Mouse (Mus musculus) heart, adult 2 months (tissue): ENCODE results near the gene Hyal1. TPM values are rescaled to one million over a fixed set of nuclear protein-coding genes. Genes with fewer than 3 reads are reported as not detected.

Source experiments
- DNase-seq, 2 experiments: peaks; one replicate each; pipeline ENCODE4 v3.0.0; 2021
- H3K27ac ChIP-seq: fragments of 200-600 bp; 2 replicates; pipeline ENCODE4 v1.8.1; 2022
- H3K27me3 ChIP-seq: fragments of 200-500 bp; 2 replicates; pipeline ENCODE4 v1.6.1; 2012; ENCODE audit warnings: mild to moderate bottlenecking, low read length, inconsistent platforms, mixed read lengths; ENCODE audit not compliant: control insufficient read depth, insufficient read depth
- H3K36me3 ChIP-seq: fragments of 200-500 bp; 2 replicates; pipeline ENCODE4 v1.6.1; 2012; ENCODE audit warnings: low read length, inconsistent platforms; ENCODE audit not compliant: control insufficient read depth, insufficient read depth
- H3K4me1 ChIP-seq: fragments of 200-500 bp; 2 replicates; pipeline ENCODE4 v1.6.1; 2011; ENCODE audit warnings: low read length; ENCODE audit not compliant: control insufficient read depth, insufficient read depth
- H3K4me3 ChIP-seq: fragments of 200-600 bp; 2 replicates; pipeline ENCODE4 v1.8.1; 2022
- H3K79me2 ChIP-seq: fragments of 200-500 bp; replicated peaks from 2 replicates; pipeline ENCODE4 v1.6.1; 2012; ENCODE audit warnings: mild to moderate bottlenecking, inconsistent platforms, low read length, moderate library complexity, mixed read lengths; ENCODE audit not compliant: control insufficient read depth, insufficient read depth
- H3K9ac ChIP-seq: fragments of 200-500 bp; 2 replicates; pipeline ENCODE4 v1.6.1; 2012; ENCODE audit warnings: low read depth, mild to moderate bottlenecking, control low read depth, inconsistent platforms, low read length, mixed read lengths
- CTCF ChIP-seq: fragments of 200-600 bp; IDR thresholded peaks from 2 replicates; pipeline ENCODE4 v1.8.1; 2022; ENCODE audit warnings: antibody characterized with exemption, mild to moderate bottlenecking, moderate library complexity
- EP300 ChIP-seq: fragments of 200-500 bp; IDR thresholded peaks from 2 replicates; pipeline ENCODE4 v1.6.1; 2011; ENCODE audit warnings: low read depth, low read length, control low read depth; ENCODE audit not compliant: insufficient read depth
- POLR2A ChIP-seq: fragments of 200-500 bp; IDR thresholded peaks from 2 replicates; pipeline ENCODE4 v1.6.1; 2011; ENCODE audit warnings: mild to moderate bottlenecking, low read depth, low read length, control low read depth; ENCODE audit not compliant: insufficient read depth
- WGBS: fragments of 180-500 bp; shearing (Covaris S2); methylation state at CpG from one replicate; pipeline ENCODE4 v1.1.7; 2018; 5-methylcytosine and 5-hydroxymethylcytosine counted together
- intact Hi-C: fragments of 180-260 bp; cut with DNase I; formaldehyde crosslinking; loops from one replicate; pipeline ENCODE4 v1.15.1; 2025
- long read RNA-seq: library from polyadenylated mRNA; stranded (forward); transcript quantifications from one replicate; pipeline ENCODE4 v2.0.0, GENCODE M21; 2021
- polyA plus RNA-seq: library from polyadenylated mRNA; depleted of rRNA; stranded (reverse); fragments of >200 nt; gene quantifications from 2 replicates; pipeline ENCODE4 v1.2.3, GENCODE M21; 2012; rRNA removed
- total RNA-seq, 2 experiments: library from RNA; stranded (reverse); gene quantifications; 2 replicates each; pipeline ENCODE4 v1.2.3; 2021

Gene Hyal1
- total RNA-seq (1 to 10 TPM; 5.1 to 5.9 TPM), polyA plus RNA-seq (6.9 and 8.2 TPM in 2 replicates)
- long read RNA-seq, partial matches to known transcripts = 0 of 1 reads
- long read RNA-seq, other reads (novel, unspliced or antisense) = 0 of 1 reads

- H3K4me3 ChIP-seq = peak within 1 kb of the TSS; percentile 52
- peak; percentile 84 to 85 for DNase-seq
- H3K27me3 ChIP-seq = no peaks in the 10 kb centered on the region
- peaks cover 20% of the 10 kb centered on the region for H3K4me1 ChIP-seq
- WGBS = 14% methylated on average over 16 of the region's 16 CpGs
- TF ChIP-seq CTCF = no peak
- peak; percentile 94 for TF ChIP-seq POLR2A
- TF ChIP-seq EP300 = 0 out of 2 replicates have a peak, but pooled peaks have one; percentile 7
- peak within 1 kb of the TSS; percentile 77 for H3K9ac ChIP-seq
- H3K36me3 ChIP-seq = no peaks in the 10 kb centered on the region
- intact Hi-C loops = no loop called here
- no peaks in the 10 kb centered on the region for H3K79me2 ChIP-seq
- H3K27ac ChIP-seq = peak within 1 kb of the TSS; percentile 79
These were observed at the start of gene Hyal1 for GRCm38 (mm10) chr9:107576357-107577107. Gene Hyal1 (plus strand): TSS chr9:107576927.

GRCm38 (mm10) chr9:107533791-107534407 lies 42.8 kb upstream of the Hyal1 start, which contains the start of gene Tmem115:
Gene Tmem115 (plus strand): TSS chr9:107533945.
- TF ChIP-seq POLR2A = peak; percentile 80
- peak; percentile 57 for TF ChIP-seq CTCF
- peak; percentile 52; the same call in 1 of the 2 replicates for TF ChIP-seq EP300
- Histone ChIP-seq H3K4me3 (peak within 1 kb of the TSS; percentile 89), H3K4me1 (peaks cover 13% of the 10 kb centered on the region), H3K36me3 (peaks cover 5% of the 10 kb centered on the region; the same call in 1 of the 2 replicates), H3K9ac (peak within 1 kb of the TSS; percentile 93), H3K27ac (peak within 1 kb of the TSS; percentile 91), H3K27me3 (no peaks in the 10 kb centered on the region), H3K79me2 (peaks cover 9% of the 10 kb centered on the region)
- under 1% methylated on average over 48 of the region's 48 CpGs for WGBS
- peak; percentile 89 to 96 for DNase-seq
- intact Hi-C loops = loop anchor here (1.0 to 10.0 kb wide), 2 partner anchors 8 to 639 kb away; partner anchors contain the start of genes Cyb561d2, Manf and Nprl2

- Histone ChIP-seq H3K79me2 (peaks cover 9% of the 10 kb centered on the region), H3K36me3 (peaks cover 5% of the 10 kb centered on the region; the same call in 1 of the 2 replicates), H3K27me3 (no peaks in the 10 kb centered on the region), H3K4me3 (peak overlapping the region; percentile 89), H3K9ac (peak overlapping the region; percentile 93), H3K27ac (peak overlapping the region; percentile 91), H3K4me1 (peaks cover 13% of the 10 kb centered on the region)
- no peak for DNase-seq
- TF ChIP-seq CTCF (no peak), POLR2A (no peak)
- under 1% methylated on average over 40 of the region's 40 CpGs for WGBS
- intact Hi-C loops = loop anchor here (10.0 kb wide), 1 partner anchor 640 kb away; the partner anchor contains the start of gene Manf
These were observed 42.1 kb upstream of the Hyal1 start for GRCm38 (mm10) chr9:107534408-107535202.

- intact Hi-C loops = loop anchor here (10.0 kb wide), 1 partner anchor 643 kb away; the partner anchor contains the start of gene Manf
- peaks cover 16% of the 10 kb centered on the region for H3K4me1 ChIP-seq
- no peak overlapping the region for H3K4me3 ChIP-seq
- H3K27me3 ChIP-seq = no peaks in the 10 kb centered on the region
- no peak for DNase-seq
- peaks cover 5% of the 10 kb centered on the region; the same call in 1 of the 2 replicates for H3K36me3 ChIP-seq
- H3K27ac ChIP-seq = no peak overlapping the region
- peaks cover 9% of the 10 kb centered on the region for H3K79me2 ChIP-seq
- TF ChIP-seq EP300 (no peak), POLR2A (no peak), CTCF (no peak)
- H3K9ac ChIP-seq = no peak overlapping the region
- 75% methylated on average over 7 of the region's 7 CpGs for WGBS
These were observed 38.5 kb upstream of the Hyal1 start for GRCm38 (mm10) chr9:107538231-107538630.

- Histone ChIP-seq H3K79me2 (peaks cover 9% of the 10 kb centered on the region), H3K9ac (no peak overlapping the region), H3K4me3 (no peak overlapping the region), H3K27ac (no peak overlapping the region), H3K4me1 (peaks cover 15% of the 10 kb centered on the region), H3K27me3 (no peaks in the 10 kb centered on the region), H3K36me3 (peaks cover 5% of the 10 kb centered on the region; the same call in 1 of the 2 replicates)
- no peak for DNase-seq
- intact Hi-C loops = loop anchor here (10.0 kb wide), 1 partner anchor 644 kb away; the partner anchor contains the start of gene Manf
- no peak for TF ChIP-seq EP300
- TF ChIP-seq CTCF = no peak
- TF ChIP-seq POLR2A = no peak
- WGBS = 90% methylated on average over 3 of the region's 3 CpGs
These were observed 38.0 kb upstream of the Hyal1 start for GRCm38 (mm10) chr9:107538711-107539110.
